Mouse (Mus musculus) adrenal gland, postnatal 36 days (tissue): ENCODE measurements around the gene Htr6. TPM values are rescaled to one million over a fixed set of nuclear protein-coding genes. Genes with fewer than 3 reads are reported as not detected.
A peak's percentile ranks its signal among the peaks of the same experiment; 100 is the strongest.

Source experiments
- DNase-seq, 2 experiments: peaks; one replicate each; pipeline ENCODE4 v3.0.0; 2021; ENCODE audit warnings: mixed read lengths in 1 of 2
- long read RNA-seq, 2 experiments: library from polyadenylated mRNA; stranded (forward); transcript quantifications; one replicate each; pipeline ENCODE4 v2.0.0; 2021; ENCODE audit warnings: borderline sequencing depth in 2 of 2
- total RNA-seq, 2 experiments: library from RNA; stranded (reverse); gene quantifications; 2 replicates each; pipeline ENCODE4 v1.2.3; 2021

The Htr6 gene
- total RNA-seq: under 1 TPM; 0.16 to 0.23 TPM
- long read RNA-seq, experiment 1: 0 reads
- long read RNA-seq, experiment 2: 0 reads

- peak in 1 of 2 experiments; percentile 17 for DNase-seq
These were observed at the start of gene Htr6 for GRCm38 (mm10) chr4:139075041-139075711. Htr6 (minus strand) TSS chr4:139075570.

GRCm38 (mm10) chr4:139124940-139125339, 49.6 kb upstream of the Htr6 start:
- DNase-seq: no peak

GRCm38 (mm10) chr4:139122557-139122956, 47.2 kb upstream of the Htr6 start:
- no peak for DNase-seq

GRCm38 (mm10) chr4:139120998-139121397, 45.6 kb upstream of the Htr6 start:
- DNase-seq: no peak

- no peak for DNase-seq
These were observed 45.0 kb upstream of the Htr6 start for GRCm38 (mm10) chr4:139120281-139120814.

GRCm38 (mm10) chr4:139116356-139117063, 41.1 kb upstream of the Htr6 start:
- DNase-seq: no peak

- no peak for DNase-seq
These were observed 40.4 kb upstream of the Htr6 start for GRCm38 (mm10) chr4:139115721-139116120.

GRCm38 (mm10) chr4:139112482-139112881, 37.1 kb upstream of the Htr6 start:
- no peak for DNase-seq

GRCm38 (mm10) chr4:139111421-139111820, 36.1 kb upstream of the Htr6 start:
- no peak for DNase-seq

- no peak for DNase-seq
These were observed 35.5 kb upstream of the Htr6 start for GRCm38 (mm10) chr4:139110858-139111257.

GRCm38 (mm10) chr4:139105453-139105852, 30.1 kb upstream of the Htr6 start:
- no peak for DNase-seq

- DNase-seq: no peak
These were observed 26.2 kb upstream of the Htr6 start for GRCm38 (mm10) chr4:139101546-139101945.

GRCm38 (mm10) chr4:139100326-139100725, 25.0 kb upstream of the Htr6 start:
- DNase-seq: no peak

GRCm38 (mm10) chr4:139096201-139096600, 20.8 kb upstream of the Htr6 start:
- DNase-seq: no peak

GRCm38 (mm10) chr4:139095406-139095805, 20.0 kb upstream of the Htr6 start:
- DNase-seq: peak; percentile 54 to 60

- DNase-seq: no peak
These were observed 17.8 kb upstream of the Htr6 start for GRCm38 (mm10) chr4:139093196-139093530.

GRCm38 (mm10) chr4:139092356-139093195, 17.2 kb upstream of the Htr6 start, which contains the start of gene Nbl1:
Nbl1 (minus strand) TSS chr4:139092993.
- peak; percentile 79 to 84 for DNase-seq

- peak; percentile 43 for DNase-seq
These were observed 16.3 kb upstream of the Htr6 start for GRCm38 (mm10) chr4:139091478-139092355.

- DNase-seq: no peak
These were observed 15.7 kb upstream of the Htr6 start for GRCm38 (mm10) chr4:139091066-139091465.

GRCm38 (mm10) chr4:139090303-139090940, 15.1 kb upstream of the Htr6 start:
- DNase-seq: no peak
